Mouse (Mus musculus) B cell, adult 67 days (primary cell): Measurements from ENCODE around the gene Uts2b. TPM values are rescaled to one million over a fixed set of nuclear protein-coding genes. Genes with fewer than 3 reads are reported as not detected.

Experiments
- total RNA-seq, 2 experiments: library from RNA; stranded (reverse); gene quantifications; 4 replicates each; pipeline ENCODE4 v1.2.4; 2023

Gene Uts2b
- total RNA-seq: not detected

GRCm38 (mm10) chr16:27370191-27370590 is at the start of gene Uts2b:
Gene Uts2b (minus strand): TSS chr16:27370239.

DNA sequence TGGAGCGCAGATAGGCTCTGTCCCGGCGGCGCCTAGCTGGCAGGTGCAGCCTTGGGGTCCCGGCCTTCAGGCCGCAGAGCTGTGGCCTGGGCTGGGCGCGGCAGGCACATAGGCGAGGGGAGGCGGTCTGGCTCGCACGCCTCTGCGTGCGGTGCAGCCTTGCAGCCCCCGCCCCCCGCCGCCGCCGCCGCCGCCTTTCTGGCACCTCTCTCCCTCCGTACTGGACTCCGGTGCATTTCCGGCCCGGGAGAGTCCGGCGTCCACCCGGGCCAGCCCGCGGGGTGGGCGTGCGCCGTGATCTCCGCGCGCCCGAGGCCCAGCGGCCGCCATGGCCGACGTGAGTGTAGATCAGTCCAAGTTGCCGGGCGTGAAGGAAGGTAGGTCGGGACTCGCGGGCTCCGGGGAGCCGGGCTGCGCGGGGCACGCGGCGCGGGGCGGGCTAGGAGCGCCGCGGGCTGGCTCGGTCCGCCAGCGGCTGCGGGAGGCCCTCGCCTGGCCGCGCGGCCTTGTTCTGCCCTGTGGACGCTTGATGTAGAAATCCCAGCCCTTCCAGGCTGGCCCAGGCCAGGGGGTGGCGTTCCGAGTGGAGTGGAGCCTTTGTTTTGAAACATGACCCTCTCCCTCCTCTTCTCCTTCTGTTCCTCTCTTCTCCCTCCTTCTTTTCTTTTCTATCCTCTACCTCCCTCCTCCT is 18.9 kb upstream of the Uts2b start, which contains the start of gene Ccdc50:
Gene Ccdc50 (plus strand): TSS at position 109 of the 691 bp plus-strand sequence.

DNA sequence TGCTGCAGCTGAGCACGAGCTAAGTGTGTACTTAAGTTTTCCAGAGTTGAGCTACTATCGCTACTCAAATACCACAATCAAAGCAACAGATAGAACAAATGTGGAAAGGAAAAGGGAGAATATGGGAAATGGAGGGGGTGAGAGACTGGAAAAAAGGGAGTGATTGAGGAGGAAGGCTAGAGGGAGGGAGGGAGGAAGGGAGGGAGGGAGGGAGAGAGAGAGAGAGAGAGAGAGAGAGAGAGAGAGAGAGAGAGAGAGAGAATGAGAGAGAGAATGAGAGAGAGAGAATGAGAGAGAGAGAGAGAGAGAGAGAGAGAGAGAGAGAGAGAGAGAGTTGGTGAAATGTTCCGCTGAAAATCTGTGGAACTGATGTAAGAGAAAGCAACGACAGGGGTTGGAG is 62.9 kb downstream of the Uts2b start, which contains the start of gene Ostn:
Gene Ostn (plus strand): TSS at position 301 of the 400 bp plus-strand sequence.

Other genes starting within 250 kb of the Uts2b start
- gene Ostn, start 62.8 kb downstream of the Uts2b start, total RNA-seq: not detected
- gene Ccdc50, start 18.6 kb upstream of the Uts2b start, total RNA-seq: 100 to 1,000 TPM; 114 to 148 TPM